Mouse (Mus musculus) gastrocnemius, postnatal 25 days (tissue): ENCODE results near the gene Ttbk2. TPM values are rescaled to one million over a fixed set of nuclear protein-coding genes. Genes with fewer than 3 reads are reported as not detected.

Experiments
- total RNA-seq, 2 experiments: library from RNA; stranded (reverse); gene quantifications; 1 replicate in 1 of 2; 2 replicates in 1 of 2; pipeline ENCODE4 v1.2.3; 2021

Gene Ttbk2
- total RNA-seq, 2 experiments from 2014 or later, result 7.4 to 7.7 TPM

Other genes with a start within 250 kb of the Ttbk2 start
- gene Haus2, start 241.2 kb downstream of the Ttbk2 start, total RNA-seq, result 1 to 10 TPM; 6.4 to 6.5 TPM
- gene Lrrc57, start 241.1 kb downstream of the Ttbk2 start, total RNA-seq, result 10 to 100 TPM; 10.7 to 11.3 TPM
- 1 to 10 TPM; 3.8 to 4.9 TPM for gene Stard9, start 221.5 kb downstream of the Ttbk2 start, total RNA-seq
- 1 to 10 TPM; 4.5 to 5.6 TPM for gene Cdan1, start 476 bp downstream of the Ttbk2 start, total RNA-seq
- 10 to 100 TPM; 20.4 to 21.3 TPM for gene Ubr1, start 120.1 kb upstream of the Ttbk2 start, total RNA-seq
- gene Tmem62, start 126.4 kb upstream of the Ttbk2 start, total RNA-seq, result 1 to 10 TPM; 2.9 to 4.2 TPM
- 10 to 100 TPM; 12.5 to 16.6 TPM for gene Ccndbp1, start 157.8 kb upstream of the Ttbk2 start, total RNA-seq
- under 1 TPM in 1 of 2 experiments, not detected in 1; 0.16 TPM for gene Epb42, start 186.5 kb upstream of the Ttbk2 start, total RNA-seq
- gene Tgm5, start 235.2 kb upstream of the Ttbk2 start, total RNA-seq, result not detected